Mouse (Mus musculus) layer of hippocampus, postnatal 14 days (tissue): ENCODE data around the gene Magi2. TPM values are rescaled to one million over a fixed set of nuclear protein-coding genes. Genes with fewer than 3 reads are reported as not detected.
"Not testable (repeated sequence)": the region's sequence is repeated elsewhere in the genome, so short reads cannot be mapped to it uniquely, and the experiment has no call there.

ENCODE experiments used
- DNase-seq, 2 experiments: peaks; one replicate each; pipeline ENCODE4 v3.0.0; 2021 to 2022; ENCODE audit warnings: low spot score in 2 of 2, mixed read lengths in 1 of 2
- total RNA-seq, 2 experiments: library from RNA; stranded (reverse); gene quantifications; 2 replicates each; pipeline ENCODE4 v1.2.3; 2021

Magi2 gene
- total RNA-seq, 2 experiments from 2014 or later, result 108 to 117 TPM

DNA sequence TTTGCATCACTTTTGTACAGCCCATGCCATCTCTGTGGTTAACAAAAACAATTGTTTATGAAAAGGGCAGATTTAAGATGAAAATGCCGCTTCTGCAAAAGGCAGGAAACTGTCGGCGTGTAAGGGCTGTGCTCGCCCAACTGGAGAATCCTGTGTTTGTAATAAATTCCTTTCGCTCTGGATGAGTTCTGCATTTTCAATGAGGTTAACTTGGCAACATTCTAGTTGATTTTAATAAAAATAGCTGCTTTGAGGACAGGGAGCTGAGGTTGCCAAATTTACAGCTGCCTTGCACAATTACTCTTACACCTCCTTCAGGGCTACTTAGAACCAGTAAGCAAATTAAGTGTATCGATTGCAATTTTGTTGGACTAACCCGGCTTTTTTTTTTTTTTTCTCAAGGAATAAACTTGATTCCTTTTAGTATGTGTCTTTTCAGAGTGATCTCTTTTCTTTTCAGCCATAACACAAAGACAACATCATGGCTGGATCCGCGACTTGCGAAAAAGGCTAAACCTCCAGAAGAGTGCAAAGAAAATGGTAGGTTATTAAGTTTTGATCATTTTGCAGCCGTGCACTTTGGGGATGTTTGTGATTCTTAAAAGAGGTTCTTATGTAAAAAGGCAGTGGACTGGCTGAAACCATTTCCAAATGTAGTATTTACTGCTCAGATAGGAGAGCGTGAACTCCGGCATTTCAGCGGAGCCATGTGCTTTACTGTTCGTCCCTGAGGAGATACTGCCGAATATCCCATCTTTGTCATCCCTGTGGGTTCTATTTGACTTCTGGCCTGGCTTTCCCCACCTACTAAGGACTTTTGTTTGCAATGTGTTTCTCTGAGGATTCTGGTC, 1001.3 kb downstream of the Magi2 start:
- DNase-seq, result peak in 1 of 2 experiments; percentile 71

DNA sequence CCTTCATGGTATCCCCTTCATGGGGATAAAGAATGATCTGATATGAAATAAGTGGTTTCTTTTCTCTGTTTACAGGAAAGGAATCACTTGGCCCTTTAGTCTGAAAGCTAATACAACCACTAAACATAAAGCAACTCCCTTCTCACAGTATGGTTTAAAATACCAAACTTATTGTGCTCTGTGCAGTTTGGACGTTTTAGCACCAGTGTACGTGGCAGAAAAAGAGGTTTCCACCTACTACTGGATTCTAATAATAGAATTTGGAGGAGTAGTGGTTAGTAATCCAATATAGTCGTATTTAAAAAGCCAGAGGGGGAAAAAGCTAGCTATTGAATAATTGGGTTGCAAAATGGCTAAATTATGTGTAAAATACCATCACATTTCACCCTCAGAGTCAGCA, 1005.1 kb downstream of the Magi2 start:
- no peak for DNase-seq

DNA sequence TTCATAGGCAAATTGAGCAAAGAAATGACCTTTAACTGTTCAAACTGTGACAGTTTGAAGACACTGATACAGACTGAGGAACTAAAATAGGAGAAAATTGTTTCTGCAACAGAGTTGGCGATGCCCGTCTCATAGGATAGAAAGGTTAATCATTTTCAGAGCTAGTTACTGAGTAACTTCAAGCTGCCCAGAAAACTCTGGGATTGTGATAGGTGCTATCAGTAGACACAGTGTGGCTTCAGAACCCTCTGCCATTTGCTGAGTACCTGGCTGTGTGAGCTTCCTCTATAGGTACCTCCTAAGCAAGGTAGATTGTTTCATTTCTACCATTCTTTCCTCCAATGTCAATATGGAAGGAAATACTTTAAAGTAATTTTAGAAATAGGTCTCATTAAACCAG, 1014.7 kb downstream of the Magi2 start:
- no peak for DNase-seq

DNA sequence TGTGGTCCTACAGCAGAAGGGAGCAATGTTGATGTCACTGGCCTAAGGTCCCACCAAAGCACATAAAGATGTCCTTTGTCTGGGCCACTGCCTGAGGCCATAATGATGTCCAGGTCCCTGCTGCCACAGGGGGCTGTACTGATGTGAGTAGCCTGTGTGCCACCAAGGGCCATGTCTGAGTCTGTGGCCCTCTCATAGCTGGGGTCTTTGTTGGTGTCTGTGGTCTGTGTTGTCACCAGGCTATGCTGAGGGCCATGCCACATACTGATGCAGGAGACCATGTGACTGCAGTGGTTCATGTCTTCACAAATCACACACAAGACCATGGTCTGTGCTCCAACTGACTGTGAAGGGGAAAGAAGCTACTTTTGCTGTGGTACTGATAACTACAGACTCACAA, 1015.7 kb downstream of the Magi2 start:
- DNase-seq, result no peak

DNA sequence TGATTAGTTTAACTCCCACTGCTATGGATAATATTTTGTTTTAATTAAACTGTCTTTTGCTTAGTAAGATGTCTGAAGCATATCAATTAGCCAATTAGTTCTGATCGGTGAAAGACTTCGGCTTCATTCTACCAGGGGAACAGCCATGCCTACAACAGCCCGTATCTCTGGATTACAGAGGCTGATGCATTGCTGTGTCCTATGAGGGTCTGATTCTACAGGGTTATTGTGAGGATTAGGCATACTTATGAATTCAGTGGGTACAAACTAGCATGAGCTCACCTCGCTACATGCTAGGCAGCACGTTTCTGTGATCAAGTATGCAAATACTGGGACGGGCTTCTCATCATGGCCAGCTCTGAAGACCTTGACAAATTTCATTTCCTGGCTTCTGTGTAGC, 1022.5 kb downstream of the Magi2 start:
- no peak for DNase-seq

DNA sequence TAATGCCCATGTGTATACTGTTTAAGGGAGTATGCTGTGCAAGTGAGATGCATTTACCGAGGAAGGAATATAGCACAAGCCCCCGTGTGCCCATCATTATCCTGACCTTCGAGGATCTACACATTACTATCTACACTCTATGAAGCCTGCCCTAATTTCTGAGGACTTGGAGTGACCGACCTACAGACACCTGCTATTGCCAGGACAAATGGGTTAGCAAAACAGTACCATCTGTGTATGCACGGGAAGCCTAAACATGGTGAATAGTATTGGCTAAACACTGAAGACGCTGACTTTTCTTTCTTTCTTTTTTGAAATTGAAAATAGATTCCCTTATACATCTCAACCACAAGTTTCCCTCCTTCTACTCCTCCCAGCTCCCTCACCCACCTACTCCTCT, 1024.7 kb downstream of the Magi2 start:
- DNase-seq, result no peak

DNA sequence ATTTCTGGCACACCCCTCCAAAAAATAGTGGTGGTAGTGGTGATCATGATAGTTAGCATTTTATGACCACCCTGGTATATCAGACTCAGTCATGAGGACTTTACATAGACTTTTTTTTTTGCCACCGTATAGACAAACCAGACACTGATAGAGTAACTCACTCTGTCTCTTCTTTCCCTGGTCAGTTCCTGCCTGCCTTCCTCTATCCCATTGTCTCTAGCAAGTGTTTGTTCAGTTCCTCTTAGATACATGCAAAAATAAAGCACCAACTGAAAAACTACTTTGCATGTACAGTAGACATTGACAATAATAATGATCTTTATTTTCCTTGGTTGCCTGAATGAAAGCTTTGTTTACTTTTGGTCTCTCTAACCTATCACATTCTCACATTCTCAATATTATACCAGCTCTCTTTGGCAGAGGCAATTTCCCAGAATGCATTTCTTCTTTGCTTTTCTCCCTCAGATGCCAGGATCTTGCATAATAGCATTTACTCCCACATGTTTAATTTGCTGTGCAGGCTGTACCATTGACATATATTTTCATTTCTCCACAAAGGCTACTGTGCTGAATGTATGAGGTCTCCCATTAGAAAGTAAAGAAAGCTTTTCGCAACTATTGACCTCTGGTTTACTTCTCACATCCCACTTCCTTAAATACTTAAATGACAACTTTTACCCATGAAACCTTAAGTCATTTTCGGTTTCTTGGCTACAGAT, 1029.5 kb downstream of the Magi2 start:
- DNase-seq, result peak in 1 of 2 experiments; percentile 29

DNA sequence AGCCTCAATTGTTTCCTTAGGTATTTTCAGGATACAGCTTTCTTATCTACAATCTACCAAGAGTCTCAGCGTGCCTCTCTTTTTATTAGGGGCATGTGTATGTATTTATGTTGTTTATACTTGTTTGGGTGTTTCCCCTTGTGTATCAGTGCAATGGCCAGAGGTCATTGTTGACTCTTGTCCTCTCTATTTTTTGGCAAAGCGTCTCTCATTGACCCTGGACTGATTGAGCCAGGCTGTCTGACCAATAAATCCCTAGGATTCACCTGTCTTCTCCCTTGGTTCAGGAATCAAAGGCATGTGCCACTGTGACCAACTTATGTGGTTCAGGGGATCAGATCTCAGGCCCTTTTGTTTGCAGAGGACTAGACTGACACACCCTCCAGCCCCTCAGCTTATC, 1030.1 kb downstream of the Magi2 start:
- no peak for DNase-seq

DNA sequence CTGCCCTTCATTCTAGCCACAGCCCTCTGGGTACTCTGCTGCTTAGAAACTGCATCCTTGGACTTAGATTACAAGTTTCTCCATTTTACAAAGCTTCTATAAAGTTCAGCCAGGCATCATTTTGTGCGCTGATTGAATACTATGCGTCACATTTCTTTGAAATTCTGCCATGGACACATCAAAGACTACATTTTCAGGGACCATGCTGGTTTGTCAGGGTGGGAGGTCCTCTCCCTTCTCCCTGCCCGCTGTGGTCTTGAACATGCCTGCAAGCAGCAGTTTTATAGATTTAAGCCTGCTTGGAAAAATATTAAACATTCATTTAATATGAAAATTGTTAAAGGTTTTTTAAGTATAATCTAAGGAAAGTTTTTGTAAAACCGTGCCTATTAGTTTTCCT, 1030.6 kb downstream of the Magi2 start:
- no peak for DNase-seq

DNA sequence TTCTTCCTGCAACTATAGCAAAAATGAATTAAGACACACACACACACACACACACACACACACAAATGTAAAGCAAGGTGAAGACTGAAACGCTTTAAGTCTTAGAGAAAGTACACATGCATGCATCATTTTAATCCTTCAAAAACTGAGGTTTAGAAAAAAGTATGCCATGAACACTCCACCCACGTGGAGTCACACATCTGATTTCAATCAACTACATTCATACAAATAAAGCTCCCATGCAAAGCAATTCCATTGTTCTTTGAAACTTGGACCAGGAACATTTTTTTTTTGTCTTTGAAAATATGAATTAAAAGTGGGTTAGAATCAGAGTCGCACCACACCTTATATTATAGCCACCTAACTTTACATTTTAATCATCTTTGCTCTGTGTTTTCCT, 1032.9 kb downstream of the Magi2 start:
- DNase-seq, result no peak

DNA sequence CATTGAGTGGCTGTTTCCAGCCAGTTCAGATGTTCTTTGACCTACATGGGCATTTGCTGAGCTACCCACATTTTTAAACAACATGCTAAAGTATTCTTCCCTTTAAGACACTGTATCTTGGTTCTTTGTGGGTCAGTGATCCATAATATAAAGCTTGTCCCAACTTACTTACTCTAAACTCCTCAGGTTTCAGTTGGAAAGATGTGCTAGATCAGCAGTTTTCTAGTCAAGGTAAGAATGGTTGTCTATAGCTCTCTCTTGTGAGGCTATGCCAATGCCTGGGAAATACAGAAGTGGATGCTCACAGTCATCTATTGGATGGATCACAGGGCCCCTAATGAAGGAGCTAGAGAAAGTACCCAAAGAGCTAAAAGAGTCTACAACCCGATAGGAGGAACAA, 1045.8 kb downstream of the Magi2 start:
- not testable (repeated sequence) for DNase-seq

DNA sequence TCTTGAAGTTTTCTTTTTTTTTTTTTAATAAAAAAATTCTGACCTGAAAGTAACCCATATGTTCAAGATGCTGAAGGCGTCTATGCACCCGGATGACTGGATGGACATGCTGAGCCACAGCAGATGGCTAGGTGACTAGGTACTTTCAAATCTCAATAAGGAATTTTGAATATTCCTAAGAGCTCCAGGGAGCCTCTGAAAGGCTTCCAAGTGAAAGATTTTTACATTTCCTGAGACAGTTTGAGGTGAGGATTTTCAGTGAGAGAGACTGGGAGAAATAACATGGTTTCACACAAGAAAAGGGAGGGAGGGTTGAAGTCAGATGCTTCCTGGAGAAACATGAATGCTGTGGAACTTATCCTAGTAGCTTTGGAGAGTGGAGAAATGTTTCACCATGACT, 1048.8 kb downstream of the Magi2 start:
- no peak for DNase-seq

DNA sequence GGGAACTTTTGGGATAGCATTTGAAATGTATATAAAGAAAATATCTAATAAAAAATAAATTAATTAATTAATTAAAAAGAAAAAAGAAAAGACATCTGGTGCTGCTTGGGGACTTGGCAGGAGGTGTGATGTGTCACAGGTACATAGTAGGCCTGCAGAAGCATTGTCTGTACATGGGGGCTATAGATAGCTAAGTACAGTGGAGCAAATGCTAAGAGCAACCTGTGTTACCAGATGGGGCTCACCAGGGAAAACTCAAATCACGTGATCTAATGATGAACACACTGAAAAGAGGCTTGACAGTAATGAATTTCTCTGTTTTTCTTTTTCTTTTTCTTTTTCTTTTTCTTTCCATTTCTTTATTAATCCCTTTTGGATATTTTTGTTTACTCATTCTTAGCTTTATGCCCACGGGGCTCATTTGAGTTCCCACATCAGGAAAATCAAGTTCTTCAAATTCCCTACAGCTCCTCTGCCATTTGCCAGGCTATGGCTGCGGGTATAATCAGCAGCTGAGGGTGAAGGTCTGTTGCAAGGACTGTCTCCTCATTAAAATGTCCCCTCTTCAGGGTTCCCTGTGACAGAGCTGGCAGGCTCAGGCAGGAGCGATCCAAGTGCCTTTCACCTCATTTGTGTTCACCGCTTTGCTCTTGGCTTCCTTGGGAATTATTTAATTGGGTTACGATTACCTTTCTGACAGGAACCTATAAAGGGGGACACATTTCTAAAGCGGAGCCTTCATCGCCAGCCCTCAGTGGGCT, 1058.4 kb downstream of the Magi2 start:
- DNase-seq, result peak in 1 of 2 experiments; percentile 27

DNA sequence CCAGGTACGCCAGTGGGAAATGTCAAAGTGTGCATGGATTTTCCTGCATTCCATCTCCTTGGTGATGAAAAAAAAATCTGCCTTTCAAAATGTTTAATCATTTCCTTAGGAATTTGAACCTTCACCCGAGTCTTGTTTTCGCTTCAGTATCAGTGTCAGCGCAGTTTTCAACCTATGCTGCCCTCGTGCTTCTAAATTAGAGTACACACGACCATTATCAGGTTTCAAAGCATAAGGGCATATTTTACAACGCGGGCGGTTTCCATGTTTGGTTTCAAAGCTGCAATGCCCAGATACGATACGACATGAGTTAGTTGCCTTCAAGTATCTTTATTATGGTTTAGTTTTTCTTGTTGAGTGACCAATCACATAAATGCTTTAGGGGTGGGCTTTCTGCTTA, 1067.7 kb downstream of the Magi2 start:
- no peak for DNase-seq

DNA sequence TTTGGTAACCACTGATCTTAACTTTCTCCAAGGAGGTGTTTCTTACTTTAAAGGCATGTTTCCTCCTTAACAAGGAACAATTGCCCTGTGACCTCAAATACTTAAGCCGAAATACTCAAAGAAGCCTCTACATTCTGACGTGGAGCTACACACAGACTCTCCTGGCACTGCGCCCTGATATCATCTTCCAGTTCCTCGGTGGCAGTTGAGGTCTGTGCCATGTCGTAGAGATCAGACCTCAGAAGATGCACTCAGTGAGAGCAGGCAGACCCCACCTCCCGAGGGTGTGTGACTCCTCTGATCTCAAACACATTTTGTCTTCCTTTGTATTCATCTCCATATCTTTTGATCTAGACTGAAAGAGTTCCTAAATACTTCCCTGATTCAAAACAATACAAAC, 1073.0 kb downstream of the Magi2 start:
- no peak for DNase-seq

DNA sequence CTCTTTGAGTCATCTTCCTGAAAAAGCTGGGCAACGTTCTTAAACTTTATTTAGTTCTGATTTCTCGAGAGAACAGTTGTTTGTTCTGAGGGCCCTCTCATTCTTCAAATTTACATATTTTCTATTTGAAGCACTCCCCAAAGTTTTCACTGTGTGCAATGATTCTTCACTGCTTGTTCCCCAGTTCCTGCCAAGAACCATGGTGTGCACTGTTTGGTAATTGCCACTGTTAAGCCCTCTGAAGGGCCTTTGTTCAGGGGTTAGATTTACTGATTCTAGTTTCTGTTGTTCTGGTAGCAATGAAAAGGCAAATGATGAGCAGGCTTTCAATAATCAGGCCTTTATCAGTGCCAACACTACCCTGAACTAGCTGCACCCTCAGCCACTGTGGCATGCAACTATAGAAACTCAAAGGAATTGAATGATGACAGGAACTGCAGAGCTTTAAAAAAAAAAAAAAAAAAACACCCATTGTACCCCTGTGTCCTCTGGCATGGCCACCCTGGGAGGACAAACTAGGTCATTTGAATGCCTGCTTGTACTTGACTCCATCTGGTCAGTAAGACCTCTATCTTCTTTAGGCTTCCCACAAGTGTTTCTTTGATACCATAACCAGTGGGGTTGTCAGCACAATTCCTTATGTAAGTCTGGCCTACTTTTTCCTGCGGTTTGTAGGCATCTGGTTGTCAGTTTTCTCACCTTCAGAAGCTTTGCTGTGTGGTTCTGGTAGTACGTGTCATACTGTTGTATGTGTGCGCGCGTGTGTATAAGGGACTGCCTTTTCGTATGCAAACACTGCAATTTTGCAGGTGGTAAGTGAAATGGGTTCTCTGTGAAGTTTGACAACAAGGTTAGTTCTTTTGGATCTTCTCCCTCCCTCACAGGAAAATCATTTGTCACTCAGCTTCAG, 1076.5 kb downstream of the Magi2 start:
- DNase-seq, result peak in 1 of 2 experiments; percentile 63

DNA sequence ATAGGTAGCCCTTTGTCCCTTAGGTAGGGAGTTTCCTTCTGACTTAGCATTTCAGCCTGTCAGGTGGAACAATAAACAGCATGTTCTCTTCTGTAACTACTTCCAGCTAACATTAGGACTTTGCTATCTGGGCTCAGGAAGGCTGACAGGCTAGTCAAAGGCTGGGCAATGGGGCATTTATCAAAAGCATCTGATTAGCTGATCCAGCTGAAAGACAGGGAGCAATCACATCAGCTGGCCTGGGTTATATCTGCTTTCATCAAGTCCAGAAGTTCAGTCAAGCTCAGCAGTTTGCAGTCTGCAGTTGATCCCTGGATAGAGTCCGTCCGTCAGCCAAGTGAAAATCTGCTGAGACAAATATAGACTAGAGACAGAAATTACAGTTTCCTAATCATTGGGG, 1094.1 kb downstream of the Magi2 start:
- no peak for DNase-seq

DNA sequence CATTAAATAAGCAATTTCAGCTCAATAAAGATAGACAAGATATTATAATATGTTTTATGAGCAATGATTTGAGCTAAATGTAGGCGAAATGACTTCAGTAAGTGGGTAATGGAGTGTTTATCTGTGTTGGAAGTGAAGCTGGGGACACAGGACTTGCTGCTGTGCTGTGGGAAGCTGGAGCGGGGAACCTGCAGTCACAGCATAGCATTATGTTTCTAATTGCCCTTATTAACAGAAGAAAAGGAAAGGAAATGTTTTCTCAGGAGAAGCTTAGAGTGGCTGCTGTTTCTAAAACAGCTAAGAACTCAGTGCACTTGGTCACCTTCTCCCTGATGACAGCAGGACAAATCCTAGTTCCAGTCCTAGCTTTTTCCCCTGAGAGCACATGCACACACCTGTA, 1098.5 kb downstream of the Magi2 start:
- DNase-seq, result no peak

DNA sequence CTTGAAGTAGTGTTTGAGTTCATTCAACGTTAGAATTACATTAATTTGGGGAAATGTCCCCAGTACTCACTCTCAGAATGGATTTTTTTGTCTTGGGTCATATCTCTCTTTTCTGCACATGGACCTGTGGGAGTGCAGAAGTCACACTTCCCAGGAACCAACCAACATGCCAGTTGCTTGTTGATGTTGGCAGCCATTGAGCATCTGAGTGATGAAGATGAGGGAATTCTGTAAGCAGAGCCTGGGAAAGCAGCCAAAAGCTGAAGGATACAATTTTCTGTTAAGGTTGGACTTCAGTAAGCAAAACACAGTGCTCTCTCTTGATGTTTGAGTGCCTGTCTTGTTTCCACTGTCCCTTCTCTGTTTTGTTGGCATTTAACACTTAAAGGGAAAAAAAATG, 1102.1 kb downstream of the Magi2 start:
- no peak for DNase-seq

DNA sequence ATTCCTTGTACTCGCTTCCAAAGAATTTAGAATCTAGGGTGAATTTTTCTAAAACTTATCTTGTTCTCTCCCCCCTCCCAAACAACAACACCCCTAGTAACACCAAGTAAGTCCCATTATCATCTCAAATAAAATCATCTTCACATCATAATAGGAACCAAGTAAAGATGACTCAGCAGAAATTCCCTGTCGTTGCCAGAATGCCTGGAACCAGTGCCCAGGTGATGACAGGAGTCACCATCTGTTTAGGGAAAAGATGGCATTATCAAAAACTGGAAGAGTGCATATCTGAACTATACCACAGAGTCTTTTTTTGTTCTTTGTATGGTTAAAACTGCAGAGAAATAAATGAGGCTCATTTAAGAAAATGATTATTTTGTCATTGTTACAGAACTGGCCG, 1103.2 kb downstream of the Magi2 start:
- no peak for DNase-seq

DNA sequence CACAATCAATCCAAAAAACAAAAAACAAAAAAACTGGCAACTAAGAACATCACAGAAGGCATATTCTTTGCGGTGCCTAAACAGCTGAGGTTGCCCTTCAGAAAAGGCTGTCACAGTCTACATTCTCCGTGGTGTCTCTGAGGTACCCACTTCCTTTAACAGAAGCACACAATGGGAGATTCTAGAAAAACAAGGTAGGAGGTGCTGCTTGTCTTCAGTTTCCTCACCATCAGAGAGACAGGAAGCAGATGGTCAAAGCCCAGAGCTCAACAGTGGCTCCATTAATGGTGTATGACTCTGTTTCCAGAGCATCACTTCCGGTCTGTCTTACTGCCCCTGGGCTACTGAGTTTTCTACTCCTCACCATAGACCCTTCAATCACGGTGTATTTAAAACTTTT, 1105.7 kb downstream of the Magi2 start:
- DNase-seq, result no peak
